Mouse (Mus musculus) midbrain, embryonic 10.5 days (tissue): Measurements from ENCODE around the gene Bcat2. TPM values are rescaled to one million over a fixed set of nuclear protein-coding genes. Genes with fewer than 3 reads are reported as not detected.

Experiments
- DNase-seq: peaks from one replicate; pipeline ENCODE4 v3.0.0-alpha.2; 2017; ENCODE audit warnings: low spot score
- H3K27ac ChIP-seq: fragments of 300-500 bp; sonication (generic); replicated peaks from 2 replicates; pipeline ENCODE4 v1.5.1; 2016; ENCODE audit warnings: mild to moderate bottlenecking
- H3K27me3 ChIP-seq: fragments of 300-500 bp; sonication (generic); 2 replicates; pipeline ENCODE4 v1.6.1; 2016; ENCODE audit warnings: low read depth, mild to moderate bottlenecking; ENCODE audit not compliant: poor library complexity, severe bottlenecking
- H3K36me3 ChIP-seq: fragments of 300-500 bp; sonication (generic); 2 replicates; pipeline ENCODE4 v1.6.1; 2016; ENCODE audit warnings: mild to moderate bottlenecking, moderate library complexity
- H3K4me1 ChIP-seq: fragments of 300-500 bp; sonication (generic); 2 replicates; pipeline ENCODE4 v1.6.1; 2016
- H3K4me3 ChIP-seq: fragments of 300-500 bp; sonication (generic); 2 replicates; pipeline ENCODE4 v1.5.1; 2016; ENCODE audit warnings: mild to moderate bottlenecking, moderate library complexity
- H3K9me3 ChIP-seq: fragments of 300-500 bp; sonication (generic); replicated peaks from 2 replicates; pipeline ENCODE4 v1.6.1; 2016; ENCODE audit warnings: mild to moderate bottlenecking
- WGBS: fragments of 180-500 bp; shearing (Covaris S2); methylation state at CpG from one replicate; pipeline ENCODE4 v1.1.7; 2016; 5-methylcytosine and 5-hydroxymethylcytosine counted together
- polyA plus RNA-seq: library from polyadenylated mRNA; unstranded; fragments of >200 nt; fragmentation: Nextera tagmentation; extraction: Ambion mirVana; gene quantifications from 2 replicates; pipeline ENCODE4 v1.2.1, GENCODE M21; 2016

Gene Bcat2
- polyA plus RNA-seq, 1 experiment from 2014 or later = 38.2 TPM

DNA sequence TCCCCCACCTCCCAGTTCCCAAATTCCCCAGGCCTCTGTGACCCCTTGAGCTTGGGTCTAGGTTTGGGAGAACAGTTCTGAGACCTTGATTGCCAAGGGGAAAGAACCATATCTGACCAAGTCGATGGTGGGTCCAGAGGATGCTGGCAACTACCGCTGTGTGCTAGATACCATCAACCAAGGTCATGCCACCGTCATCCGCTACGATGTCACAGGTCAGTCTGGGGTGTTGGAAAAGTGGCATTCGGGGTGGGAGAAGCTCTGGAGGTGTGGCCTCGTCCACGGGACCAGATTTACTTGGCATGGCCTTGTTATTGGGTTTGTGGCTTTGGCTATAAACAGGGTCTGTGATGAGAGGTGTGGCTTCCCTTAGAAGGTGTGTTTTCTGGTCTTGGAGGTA lies 55.5 kb downstream of the Bcat2 start:
- DNase-seq = no peak
- peaks cover 58% of the 10 kb centered on the region for H3K27me3 ChIP-seq

GRCm38 (mm10) chr7:45626571-45627076 lies 56.7 kb downstream of the Bcat2 start:
- WGBS = 88% methylated on average over 7 of the region's 7 CpGs
- no peak overlapping the region for H3K4me3 ChIP-seq
- H3K9me3 ChIP-seq = no peaks in the 10 kb centered on the region
- H3K36me3 ChIP-seq = no peaks in the 10 kb centered on the region
- peaks cover 10% of the 10 kb centered on the region for H3K4me1 ChIP-seq
- no peak overlapping the region for H3K27ac ChIP-seq
- no peak for DNase-seq
- peaks cover 69% of the 10 kb centered on the region for H3K27me3 ChIP-seq

More for the DNA sequence above, 55.5 kb downstream of the Bcat2 start:
- Histone ChIP-seq H3K36me3 (no peaks in the 10 kb centered on the region), H3K27ac (no peak overlapping the region), H3K9me3 (no peaks in the 10 kb centered on the region), H3K4me3 (no peak overlapping the region), H3K4me1 (peaks cover 10% of the 10 kb centered on the region)
- WGBS = 90% methylated on average over 8 of the region's 8 CpGs

- 83% methylated on average over 9 of the region's 9 CpGs for WGBS
- Histone ChIP-seq H3K27ac (peak within 1 kb of the TSS; percentile 85), H3K9me3 (no peaks in the 10 kb centered on the region), H3K4me1 (peaks cover 12% of the 10 kb centered on the region), H3K27me3 (peaks cover 76% of the 10 kb centered on the region), H3K4me3 (peak within 1 kb of the TSS; percentile 63), H3K36me3 (no peaks in the 10 kb centered on the region)
- no peak for DNase-seq
These were observed 57.3 kb downstream of the Bcat2 start, which contains the start of gene Rasip1 for GRCm38 (mm10) chr7:45627261-45627660. Gene Rasip1, plus strand, starts transcription at chr7:45627488.

DNA sequence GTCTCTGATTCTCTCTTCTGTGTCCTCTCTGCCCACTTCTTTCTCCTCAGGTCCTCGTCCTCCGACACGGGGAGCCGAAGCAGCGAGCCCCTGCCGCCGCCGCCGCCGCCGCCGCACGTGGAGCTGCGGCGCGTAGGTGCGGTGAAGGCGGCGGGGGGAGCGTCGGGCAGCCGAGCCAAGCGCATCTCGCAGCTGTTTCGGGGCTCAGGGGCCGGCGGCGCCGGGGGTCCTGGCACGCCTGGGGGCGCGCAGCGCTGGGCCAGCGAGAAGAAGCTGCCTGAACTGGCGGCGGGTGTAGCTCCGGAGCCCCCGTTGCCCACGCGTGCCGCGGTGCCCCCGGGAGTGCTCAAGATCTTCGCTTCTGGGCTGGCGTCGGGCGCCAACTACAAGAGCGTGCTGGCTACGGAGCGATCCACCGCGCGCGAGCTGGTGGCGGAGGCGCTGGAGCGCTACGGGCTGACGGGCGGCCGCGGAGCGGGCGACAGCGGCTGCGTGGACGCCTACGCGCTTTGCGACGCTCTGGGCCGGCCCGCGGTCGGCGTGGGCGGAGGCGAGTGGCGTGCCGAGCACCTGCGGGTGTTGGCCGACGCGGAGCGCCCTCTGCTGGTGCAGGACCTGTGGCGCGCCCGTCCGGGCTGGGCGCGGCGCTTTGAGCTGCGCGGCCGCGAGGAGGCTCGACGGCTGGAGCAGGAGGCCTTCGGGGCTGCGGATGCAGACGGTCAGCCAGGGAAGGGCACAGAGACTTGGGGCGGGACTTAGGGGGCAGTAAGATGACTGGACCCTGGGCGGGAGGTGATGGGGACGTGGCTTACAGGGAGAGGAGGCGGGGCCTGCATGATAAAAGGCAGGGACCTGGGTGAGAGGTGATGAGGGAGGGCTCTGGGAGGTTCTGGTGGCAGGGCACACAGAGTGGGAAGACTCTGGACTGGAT lies 58.7 kb downstream of the Bcat2 start:
- Histone ChIP-seq H3K9me3 (no peaks in the 10 kb centered on the region), H3K36me3 (no peaks in the 10 kb centered on the region), H3K27me3 (peaks cover 89% of the 10 kb centered on the region), H3K27ac (peak overlapping the region; percentile 85), H3K4me3 (peak overlapping the region; percentile 63), H3K4me1 (peaks cover 18% of the 10 kb centered on the region)
- 1% methylated on average over 97 of the region's 105 CpGs for WGBS
- DNase-seq = peak; percentile 87

- Histone ChIP-seq H3K9me3 (no peaks in the 10 kb centered on the region), H3K4me1 (peaks cover 18% of the 10 kb centered on the region), H3K27ac (no peak overlapping the region), H3K4me3 (no peak overlapping the region), H3K36me3 (no peaks in the 10 kb centered on the region), H3K27me3 (peaks cover 82% of the 10 kb centered on the region)
- WGBS = 73% methylated on average over 23 of the region's 23 CpGs
- no peak for DNase-seq
These were observed 60.3 kb downstream of the Bcat2 start for GRCm38 (mm10) chr7:45630064-45630907.

GRCm38 (mm10) chr7:45632499-45632898 lies 62.5 kb downstream of the Bcat2 start:
- H3K9me3 ChIP-seq = 0 out of 2 replicates have a peak, but pooled peaks cover 4% of the 10 kb centered on the region
- peaks cover 18% of the 10 kb centered on the region for H3K4me1 ChIP-seq
- H3K4me3 ChIP-seq = peak overlapping the region; percentile 45
- peaks cover 61% of the 10 kb centered on the region for H3K27me3 ChIP-seq
- peak overlapping the region; percentile 77 for H3K27ac ChIP-seq
- H3K36me3 ChIP-seq = peaks cover 11% of the 10 kb centered on the region
- 22% methylated on average over 35 of the region's 35 CpGs for WGBS
- peak; percentile 58 for DNase-seq

- Histone ChIP-seq H3K9me3 (0 out of 2 replicates have a peak, but pooled peaks cover 4% of the 10 kb centered on the region), H3K36me3 (peaks cover 11% of the 10 kb centered on the region), H3K27ac (no peak overlapping the region), H3K27me3 (peaks cover 48% of the 10 kb centered on the region), H3K4me3 (no peak overlapping the region), H3K4me1 (peaks cover 31% of the 10 kb centered on the region)
- DNase-seq = no peak
- WGBS = 92% methylated on average over 11 of the region's 11 CpGs
These were observed 65.2 kb downstream of the Bcat2 start for GRCm38 (mm10) chr7:45634946-45635681.

- DNase-seq = no peak
- 86% methylated on average over 15 of the region's 15 CpGs for WGBS
- no peak overlapping the region for H3K27ac ChIP-seq
- 0 out of 2 replicates have a peak, but pooled peaks cover 4% of the 10 kb centered on the region for H3K9me3 ChIP-seq
- peaks cover 47% of the 10 kb centered on the region for H3K27me3 ChIP-seq
- H3K4me1 ChIP-seq = peaks cover 39% of the 10 kb centered on the region
- no peak overlapping the region for H3K4me3 ChIP-seq
- H3K36me3 ChIP-seq = peaks cover 11% of the 10 kb centered on the region
These were observed 66.0 kb downstream of the Bcat2 start for GRCm38 (mm10) chr7:45635711-45636688.

DNA sequence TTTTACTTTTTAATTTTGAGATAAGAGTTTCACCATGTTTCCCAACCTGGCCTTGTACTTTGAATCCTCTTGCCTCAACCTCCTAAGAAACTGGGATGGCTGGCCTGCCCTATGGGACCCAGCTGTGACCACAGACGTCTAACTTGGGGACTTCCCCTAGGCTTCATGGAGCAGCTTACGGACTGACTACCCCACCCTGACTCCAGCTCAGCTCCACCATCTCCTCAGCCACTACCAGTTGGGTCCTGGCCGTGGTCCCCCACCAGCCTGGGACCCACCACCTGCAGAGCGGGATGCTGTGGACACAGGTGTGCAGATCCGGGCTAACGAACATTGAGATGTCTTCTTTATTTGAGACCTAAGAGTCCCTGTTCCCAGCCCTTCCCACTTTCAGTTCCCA lies 67.8 kb downstream of the Bcat2 start:
- peaks cover 11% of the 10 kb centered on the region for H3K36me3 ChIP-seq
- 96% methylated on average over 6 of the region's 6 CpGs for WGBS
- H3K4me3 ChIP-seq = peak overlapping the region; percentile 46; the same call in 1 of the 2 replicates
- H3K27me3 ChIP-seq = peaks cover 35% of the 10 kb centered on the region
- no peak for DNase-seq
- peaks cover 46% of the 10 kb centered on the region for H3K4me1 ChIP-seq
- 0 out of 2 replicates have a peak, but pooled peaks cover 4% of the 10 kb centered on the region for H3K9me3 ChIP-seq
- no peak overlapping the region for H3K27ac ChIP-seq

GRCm38 (mm10) chr7:45638623-45639401 lies 68.9 kb downstream of the Bcat2 start:
- H3K9me3 ChIP-seq = 0 out of 2 replicates have a peak, but pooled peaks cover 4% of the 10 kb centered on the region
- peak overlapping the region; percentile 46 for H3K4me3 ChIP-seq
- 19% methylated on average over 29 of the region's 29 CpGs for WGBS
- peak overlapping the region; percentile 74 for H3K27ac ChIP-seq
- peaks cover 24% of the 10 kb centered on the region for H3K27me3 ChIP-seq
- peaks cover 11% of the 10 kb centered on the region for H3K36me3 ChIP-seq
- H3K4me1 ChIP-seq = peaks cover 52% of the 10 kb centered on the region
- DNase-seq = peak; percentile 96
